Mouse (Mus musculus): ENCODE measurements around the gene Olfr212. TPM values are rescaled to one million over a fixed set of nuclear protein-coding genes. Genes with fewer than 3 reads are reported as not detected.

Olfr212 gene
- not detected for polyA plus RNA-seq (2017; shearing (Covaris generic))

DNA sequence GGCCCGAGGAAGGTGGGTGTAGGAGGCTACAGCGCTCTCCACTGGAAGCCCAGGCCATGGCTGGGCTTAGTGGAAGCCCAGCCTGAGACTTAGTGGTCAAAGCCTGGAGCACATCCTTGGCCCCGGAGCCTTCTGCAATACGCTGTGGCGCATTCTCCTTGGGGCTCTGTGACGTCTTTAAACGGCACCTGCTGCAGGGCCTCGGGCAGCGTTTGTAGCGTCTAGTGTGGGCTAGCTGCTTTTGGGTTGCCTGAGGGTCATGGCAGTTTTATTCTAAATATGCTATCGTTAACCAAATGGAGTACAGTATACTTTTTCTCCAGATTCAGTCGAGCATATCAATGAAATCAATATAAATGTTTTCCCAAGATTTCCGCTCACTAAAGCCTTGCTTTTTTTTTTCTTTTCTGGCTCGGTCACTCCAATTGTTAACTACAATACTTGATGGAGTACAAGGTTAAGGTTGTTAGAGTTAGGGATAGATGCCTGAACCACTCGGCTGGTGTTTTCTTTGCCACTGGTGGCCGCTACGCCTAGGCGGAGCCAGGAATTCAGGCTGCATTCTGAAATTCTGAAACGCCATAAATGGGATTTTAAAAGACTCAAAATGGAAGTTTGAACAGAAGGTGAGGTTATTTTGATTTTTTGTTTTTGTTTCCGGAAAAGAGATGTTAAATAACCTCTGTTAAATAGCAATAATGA lies at the start of gene Olfr212:
Gene Olfr212, plus strand, starts transcription at position 215 of the 702 bp plus-strand sequence.

GRCm38 (mm10) chr6:116460544-116461283 lies 45.6 kb upstream of the Olfr212 start, which contains the start of gene Alox5:
TSS of gene Alox5 (minus strand) at chr6:116461178.

GRCm38 (mm10) chr6:116488791-116489190 lies 17.5 kb upstream of the Olfr212 start, which contains the start of gene Olfr211:
TSS of gene Olfr211 (plus strand) at chr6:116489091.

DNA sequence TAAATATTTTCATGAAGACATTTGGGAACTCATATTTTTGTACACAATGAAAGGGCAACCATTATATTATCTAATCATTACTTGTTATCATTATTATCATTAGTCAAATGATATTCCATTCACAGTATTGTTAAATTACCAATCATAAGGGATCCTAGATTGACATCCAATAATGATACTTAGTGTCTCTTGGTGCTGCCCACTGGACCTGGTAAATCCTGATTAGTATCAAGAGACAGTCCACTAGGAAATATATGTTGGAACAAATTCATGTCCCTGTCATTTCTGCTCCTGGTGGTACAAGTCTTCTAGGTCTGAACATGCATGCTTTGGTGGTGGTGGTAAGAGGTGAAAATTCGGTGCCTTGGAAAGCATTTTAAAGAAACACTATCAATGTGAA lies 31.8 kb downstream of the Olfr212 start, which contains the start of gene Olfr213:
Gene Olfr213, plus strand, starts transcription at position 301 of the 400 bp plus-strand sequence.

DNA sequence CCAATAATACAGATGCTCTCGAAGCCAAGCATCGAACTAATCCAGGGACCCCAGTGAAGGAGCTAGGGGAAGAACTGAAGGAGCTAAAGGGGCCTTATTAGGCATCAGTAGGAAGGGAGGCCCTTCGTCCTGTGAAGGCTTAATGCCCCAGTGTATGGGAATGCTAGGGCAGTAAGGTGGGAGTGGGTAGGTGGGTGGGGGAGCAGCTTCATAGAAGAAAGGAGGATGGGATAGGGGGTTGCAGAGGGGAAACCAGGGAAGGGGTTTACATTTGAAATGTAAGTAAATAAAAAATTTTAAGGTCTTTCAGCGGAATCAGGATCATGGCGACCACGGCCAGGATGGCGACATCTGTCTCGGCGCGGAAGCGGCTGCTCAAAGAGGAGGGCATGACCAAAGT lies 44.5 kb downstream of the Olfr212 start, which contains the start of gene Gm5580:
Gene Gm5580, plus strand, starts transcription at position 301 of the 400 bp plus-strand sequence.

GRCm38 (mm10) chr6:116553935-116554334 lies 47.6 kb downstream of the Olfr212 start, which contains the start of gene Olfr214:
TSS of gene Olfr214 (plus strand) at chr6:116554235.

Other genes with a start within 250 kb of the Olfr212 start
- 5.7 TPM for gene Zfand4, start 242.3 kb upstream of the Olfr212 start, polyA plus RNA-seq (2017; shearing (Covaris generic))
- gene March8, start 168.5 kb upstream of the Olfr212 start, polyA plus RNA-seq (2017; shearing (Covaris generic)), result 1.8 TPM
- not detected for gene Alox5, start 45.3 kb upstream of the Olfr212 start, polyA plus RNA-seq (2017; shearing (Covaris generic))
- not detected for gene Olfr211, start 17.4 kb upstream of the Olfr212 start, polyA plus RNA-seq (2017; shearing (Covaris generic))
- gene Olfr213, start 31.9 kb downstream of the Olfr212 start, polyA plus RNA-seq (2017; shearing (Covaris generic)), result not detected
- gene Gm5580, start 44.6 kb downstream of the Olfr212 start, polyA plus RNA-seq (2017; shearing (Covaris generic)), result not detected
- gene Olfr214, start 47.7 kb downstream of the Olfr212 start, polyA plus RNA-seq (2017; shearing (Covaris generic)), result not detected
- not detected for gene Olfr215, start 77.7 kb downstream of the Olfr212 start, polyA plus RNA-seq (2017; shearing (Covaris generic))
- 9.9 TPM for gene Zfp422, start 122.5 kb downstream of the Olfr212 start, polyA plus RNA-seq (2017; shearing (Covaris generic))
- not detected for gene Depp1, start 144.1 kb downstream of the Olfr212 start, polyA plus RNA-seq (2017; shearing (Covaris generic))
- gene Rassf4, start 167.4 kb downstream of the Olfr212 start, polyA plus RNA-seq (2017; shearing (Covaris generic)), result 0.06 TPM
- 0.06 TPM for gene Tmem72, start 210.4 kb downstream of the Olfr212 start, polyA plus RNA-seq (2017; shearing (Covaris generic))

Data from effector memory CD4-positive, alpha-beta T cell, adult 5 months (primary cell).